Mouse (Mus musculus) spleen, adult 18-20 months (tissue): ENCODE measurements around the gene Vrk3.

Source experiments
- DNase-seq, 2 experiments: peaks; one replicate each; pipeline ENCODE4 v3.0.0; 2022; ENCODE audit warnings: mixed read lengths in 2 of 2

Vrk3 gene

DNA sequence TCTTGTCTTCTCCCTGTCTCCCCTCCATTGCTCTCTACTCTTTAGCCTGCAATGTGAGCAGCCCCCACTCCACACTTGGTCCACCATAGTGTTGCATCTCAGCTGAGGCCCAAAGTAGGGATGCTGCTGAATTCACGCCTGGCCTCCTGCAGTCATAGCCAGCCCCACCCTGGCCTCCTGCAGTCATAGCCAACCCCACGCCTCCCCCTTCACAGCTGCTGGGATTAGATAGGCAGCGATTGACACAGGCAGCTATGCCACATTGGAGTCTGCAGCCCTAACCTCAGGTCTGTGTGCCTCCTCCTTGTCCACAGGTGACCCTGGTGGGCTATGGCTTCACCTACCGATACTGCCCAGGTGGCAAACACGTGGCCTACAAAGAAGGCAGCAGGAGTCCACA, 19.9 kb downstream of the Vrk3 start:
- DNase-seq, result no peak

DNA sequence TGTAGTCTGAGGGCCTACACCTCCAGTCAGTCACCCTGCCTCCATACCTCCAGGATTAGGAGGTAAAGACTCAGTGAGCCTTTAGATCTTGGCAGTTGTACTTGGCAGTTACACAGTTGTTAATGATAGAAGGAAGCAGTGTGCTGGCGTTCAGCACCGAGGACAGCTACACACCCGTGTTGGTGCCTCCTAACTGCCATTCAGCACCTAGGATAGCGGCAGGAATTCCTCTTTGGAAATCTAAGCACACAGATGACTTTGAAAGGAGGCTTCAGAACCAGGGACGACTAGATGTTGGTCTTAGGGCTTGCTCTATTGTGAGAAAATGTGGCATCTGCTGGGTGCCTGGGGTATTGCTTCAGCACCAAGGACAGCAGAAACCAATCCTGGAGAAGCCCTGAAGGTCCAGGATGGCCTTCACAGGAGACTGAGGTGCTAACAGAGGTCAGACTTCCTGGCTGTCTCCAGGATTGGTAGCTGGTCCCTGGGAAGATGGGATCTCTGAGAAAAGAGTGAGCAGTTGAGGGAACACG, 21.9 kb downstream of the Vrk3 start:
- peak in 1 of 2 experiments; percentile 21 for DNase-seq

GRCm38 (mm10) chr7:44772591-44773204, 24.5 kb downstream of the Vrk3 start:
- DNase-seq, result no peak

GRCm38 (mm10) chr7:44776849-44777498, 28.8 kb downstream of the Vrk3 start:
- DNase-seq, result no peak

DNA sequence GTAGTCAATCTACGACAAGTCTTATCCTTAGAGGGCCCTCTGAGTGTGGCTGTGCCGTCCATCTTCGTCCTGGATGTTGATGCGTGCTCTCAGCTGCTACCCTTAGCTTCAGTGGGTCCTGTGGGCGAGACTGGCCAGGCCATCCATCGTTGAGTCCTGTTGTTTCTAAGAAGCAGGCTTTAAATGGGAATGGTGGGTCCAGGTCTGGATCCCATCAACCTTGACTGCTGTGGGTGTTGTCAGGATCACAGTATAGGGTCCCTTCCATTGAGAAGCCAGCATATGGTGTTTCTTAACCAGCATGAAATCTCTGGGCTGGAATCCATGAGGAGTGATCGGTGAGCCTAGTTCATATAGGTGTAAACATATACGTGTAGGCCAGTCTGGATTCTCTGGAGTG, 31.9 kb downstream of the Vrk3 start:
- DNase-seq, result no peak

- DNase-seq, result no peak
Measured at GRCm38 (mm10) chr7:44789531-44789930, 41.3 kb downstream of the Vrk3 start.

GRCm38 (mm10) chr7:44790066-44790465, 41.9 kb downstream of the Vrk3 start:
- no peak for DNase-seq

DNA sequence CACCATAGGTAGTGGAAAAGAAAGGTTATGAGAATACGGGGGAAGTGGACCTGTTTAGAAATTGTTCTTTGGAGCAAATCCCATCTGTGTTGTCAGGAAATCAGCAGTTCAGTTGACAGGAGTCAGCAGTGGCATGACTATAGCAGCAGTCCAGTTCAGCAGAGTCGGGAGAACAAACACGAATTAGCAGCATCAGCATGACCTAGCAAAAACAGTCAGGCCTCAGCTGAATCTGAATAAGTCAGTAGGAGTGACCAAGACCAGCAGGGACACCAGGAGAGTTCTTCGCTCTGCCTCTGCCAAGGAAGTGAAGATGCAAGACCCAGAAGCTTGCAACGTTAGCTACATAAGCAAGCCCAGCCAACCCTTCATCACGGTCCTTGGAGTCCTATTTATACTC, 44.6 kb downstream of the Vrk3 start:
- no peak for DNase-seq

GRCm38 (mm10) chr7:44808927-44809326, 60.7 kb downstream of the Vrk3 start:
- DNase-seq, result no peak

DNA sequence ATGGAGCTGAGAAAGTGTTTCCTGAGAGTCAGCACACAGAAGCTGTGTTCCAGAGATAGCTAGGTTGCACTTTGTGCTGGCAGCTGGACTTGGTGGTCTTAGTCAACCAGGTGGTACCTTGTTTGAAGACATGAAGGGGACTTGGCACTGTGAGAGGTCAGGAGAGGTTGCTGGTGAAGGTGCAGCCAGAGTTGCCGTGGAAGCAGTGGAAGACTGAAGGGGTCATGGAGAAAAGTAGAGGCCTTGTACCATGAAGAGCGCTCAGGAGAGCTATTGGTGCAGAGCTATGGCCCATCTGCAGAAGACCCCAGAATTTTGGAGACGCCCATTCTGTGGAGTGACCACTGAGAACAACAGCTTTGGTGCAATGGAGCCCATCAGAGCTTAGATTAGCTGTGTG, 61.3 kb downstream of the Vrk3 start:
- DNase-seq, result no peak

- no peak for DNase-seq
Measured at GRCm38 (mm10) chr7:44810365-44810764, 62.2 kb downstream of the Vrk3 start.

DNA sequence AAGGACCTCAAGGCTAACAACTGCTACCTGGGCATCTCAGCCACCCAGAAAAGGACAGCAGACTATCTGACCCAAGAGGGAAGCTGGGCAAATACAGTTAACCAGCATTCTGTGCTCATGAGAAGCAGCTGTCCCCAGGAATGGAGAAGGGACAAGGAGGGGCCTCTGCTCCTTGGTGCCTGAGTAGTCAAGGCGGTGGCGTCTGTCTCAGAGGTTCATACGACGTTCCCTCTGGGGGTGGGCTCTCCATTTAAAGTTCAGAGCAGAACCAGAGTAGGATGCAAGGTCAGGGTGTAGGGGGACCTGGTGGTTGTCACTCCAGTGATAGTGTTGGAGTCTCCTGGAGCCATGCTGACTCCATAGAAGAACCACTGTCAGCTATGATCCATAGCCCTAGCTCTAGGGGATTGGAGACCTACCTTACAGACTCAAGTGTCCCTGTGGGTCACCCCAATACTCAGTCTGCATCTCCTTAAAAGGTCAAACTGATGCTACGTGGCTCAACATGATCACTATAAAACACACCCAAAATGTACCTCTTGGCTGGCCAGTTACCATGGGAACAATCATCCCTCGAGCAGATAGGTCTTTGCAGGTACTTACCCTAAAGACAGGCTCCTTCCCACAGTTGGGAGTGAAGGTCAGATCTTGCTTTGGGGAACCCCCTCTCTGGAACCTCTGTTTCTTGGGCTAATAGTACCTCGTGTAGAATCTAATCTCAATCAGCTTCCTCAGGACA, 62.8 kb downstream of the Vrk3 start:
- peak in 1 of 2 experiments; percentile 2 for DNase-seq

DNA sequence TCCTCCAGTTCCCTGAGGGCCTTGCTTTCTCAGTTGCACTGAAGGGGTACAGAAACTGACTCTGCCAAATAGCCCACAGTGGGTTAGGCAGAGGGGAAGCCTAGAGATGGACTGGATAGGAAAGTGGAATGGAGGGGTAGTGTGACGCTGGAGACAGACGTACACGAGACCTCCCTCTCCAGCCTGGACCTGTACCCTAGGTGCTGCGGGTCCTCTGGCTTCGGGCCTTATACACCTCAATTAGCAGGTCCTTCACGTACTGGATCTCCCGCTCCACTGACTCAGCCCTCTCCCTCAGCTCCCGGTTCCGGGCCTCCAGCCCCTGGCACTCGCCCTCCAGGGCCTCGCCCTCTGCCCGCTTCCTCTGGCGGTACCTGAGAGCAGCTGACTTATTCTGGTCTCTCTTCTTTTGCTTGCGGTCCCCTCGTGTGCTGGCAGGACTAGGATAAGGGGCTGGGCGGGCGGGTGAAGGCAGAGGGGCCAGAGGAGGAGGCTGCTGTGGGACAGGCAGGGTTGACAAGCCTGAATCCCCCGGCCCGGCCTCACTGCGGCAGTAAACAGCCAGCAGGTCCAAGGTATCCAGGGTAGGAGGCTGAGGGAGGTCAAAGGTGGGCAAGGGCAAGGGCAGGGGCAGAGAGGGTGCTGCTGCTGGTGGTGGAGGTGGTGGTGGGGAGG, 64.6 kb downstream of the Vrk3 start:
- peak in 1 of 2 experiments; percentile 4 for DNase-seq

- no peak for DNase-seq
Measured at GRCm38 (mm10) chr7:44813985-44814384, 65.8 kb downstream of the Vrk3 start.

DNA sequence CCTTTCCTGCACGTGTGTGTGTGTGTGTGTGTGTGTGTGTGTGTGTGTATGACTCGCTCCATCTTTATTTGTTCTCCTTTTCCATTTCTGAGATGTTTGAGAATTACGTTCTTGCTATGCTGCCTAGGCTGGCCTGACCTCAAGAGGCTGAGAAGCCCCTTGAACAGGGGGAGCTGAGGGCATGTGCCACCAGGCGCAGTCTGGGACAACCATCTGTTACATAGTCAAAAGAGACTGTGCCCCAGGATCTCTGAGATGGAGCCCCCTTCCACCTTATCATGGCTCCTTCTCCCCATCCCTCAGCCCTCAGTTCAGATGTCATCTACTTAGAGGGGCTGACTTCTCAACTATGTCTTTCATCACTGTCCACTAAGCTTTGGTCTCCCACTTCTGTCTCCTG, 66.2 kb downstream of the Vrk3 start:
- DNase-seq, result no peak

GRCm38 (mm10) chr7:44814952-44815553, 66.8 kb downstream of the Vrk3 start:
- DNase-seq, result peak in 1 of 2 experiments; percentile 34

GRCm38 (mm10) chr7:44815721-44816469, 67.7 kb downstream of the Vrk3 start, which contains the start of the genes Nup62 and Il4i1:
TSS of gene Nup62 (plus strand) at chr7:44816088.
TSS of gene Il4i1 (plus strand) at chr7:44816387.
- peak; percentile 99 for DNase-seq

- DNase-seq, result no peak
Measured at GRCm38 (mm10) chr7:44816470-44817021, 68.3 kb downstream of the Vrk3 start, which contains the start of gene Atf5. TSS of gene Atf5 (minus strand) at chr7:44816658.

GRCm38 (mm10) chr7:44817441-44817840, 69.2 kb downstream of the Vrk3 start:
- DNase-seq, result no peak

GRCm38 (mm10) chr7:44818164-44818563, 70.0 kb downstream of the Vrk3 start:
- peak in 1 of 2 experiments; percentile 2 for DNase-seq

DNA sequence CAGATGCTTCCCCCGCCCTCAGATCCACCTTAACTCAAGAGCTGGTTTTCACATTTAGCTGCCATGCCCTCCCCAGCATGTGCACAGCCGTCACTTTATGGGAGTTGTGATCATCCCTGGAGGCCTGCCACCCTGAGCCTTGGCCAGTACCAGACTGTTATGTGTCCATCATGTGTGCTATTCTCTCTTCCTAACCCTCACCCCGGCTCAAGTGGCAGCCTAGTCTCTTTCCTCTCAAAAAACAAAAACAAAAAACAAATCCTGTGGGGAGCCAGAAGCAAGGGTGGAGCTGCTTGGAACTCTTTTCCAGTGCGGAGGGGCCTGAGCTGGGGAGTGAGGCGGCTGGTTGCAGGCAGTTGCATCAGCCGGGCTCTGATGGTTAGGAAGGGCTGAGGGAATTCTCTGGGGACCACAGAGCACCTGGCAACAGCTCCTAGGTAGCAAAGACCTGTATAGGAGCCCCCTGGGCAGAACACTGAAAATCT, 70.6 kb downstream of the Vrk3 start:
- no peak for DNase-seq
